Mouse (Mus musculus): Measurements from ENCODE around the gene 5730455P16Rik. TPM values are rescaled to one million over a fixed set of nuclear protein-coding genes. Genes with fewer than 3 reads are reported as not detected.
"Not testable (repeated sequence)": the region's sequence is repeated elsewhere in the genome, so short reads cannot be mapped to it uniquely, and the experiment has no call there.

The 5730455P16Rik gene
- polyA plus RNA-seq, 1 experiment from 2014 or later = 21.6 TPM

GRCm38 (mm10) chr11:80410377-80410776 lies 32.5 kb upstream of the 5730455P16Rik start:
- ATAC-seq (ENCODE audit: low FRiP score) (no peak), DNase-seq (ENCODE audit: low spot score, missing footprints) (no peak)
- no peak overlapping the region for H3K4me2 ChIP-seq
- no peak overlapping the region for H3K27ac ChIP-seq (ENCODE audit: low read depth, low read length)
- WGBS = 88% methylated on average over 2 of the region's 2 CpGs
- no peaks in the 10 kb centered on the region for H3K4me1 ChIP-seq (ENCODE audit: control insufficient read depth, insufficient read depth, low read length)
- H3K36me3 ChIP-seq (ENCODE audit: control insufficient read depth, insufficient read depth, low read length) = peaks cover 27% of the 10 kb centered on the region
- no peaks in the 10 kb centered on the region for H3K27me3 ChIP-seq (ENCODE audit: control insufficient read depth, insufficient read depth, low read length)
- H3K9me3 ChIP-seq (ENCODE audit: control insufficient read depth, low read length) = no peaks in the 10 kb centered on the region
- no peak overlapping the region for H3K4me3 ChIP-seq (ENCODE audit: low read depth, low read length)
- H3K9ac ChIP-seq (ENCODE audit: low read length) = no peak overlapping the region

GRCm38 (mm10) chr11:80407878-80408277 lies 30.0 kb upstream of the 5730455P16Rik start:
- not testable (repeated sequence) for H3K9me3 ChIP-seq (ENCODE audit: control insufficient read depth, low read length)
- 91% methylated on average over 6 of the region's 6 CpGs for WGBS
- H3K36me3 ChIP-seq (ENCODE audit: control insufficient read depth, insufficient read depth, low read length) = peaks cover 35% of the 10 kb centered on the region

GRCm38 (mm10) chr11:80396617-80397016 lies 18.8 kb upstream of the 5730455P16Rik start:
- Histone ChIP-seq H3K4me3 (ENCODE audit: low read depth, low read length) (no peak overlapping the region), H3K36me3 (ENCODE audit: control insufficient read depth, insufficient read depth, low read length) (peaks cover 20% of the 10 kb centered on the region), H3K4me2 (no peak overlapping the region), H3K27me3 (ENCODE audit: control insufficient read depth, insufficient read depth, low read length) (no peaks in the 10 kb centered on the region), H3K27ac (ENCODE audit: low read depth, low read length) (no peak overlapping the region), H3K4me1 (ENCODE audit: control insufficient read depth, insufficient read depth, low read length) (no peaks in the 10 kb centered on the region), H3K9ac (ENCODE audit: low read length) (no peak overlapping the region), H3K9me3 (ENCODE audit: control insufficient read depth, low read length) (no peaks in the 10 kb centered on the region)
- DNase-seq (ENCODE audit: low spot score, missing footprints) (peak; percentile 83), ATAC-seq (ENCODE audit: low FRiP score) (no peak)
- WGBS = 93% methylated on average over 4 of the region's 4 CpGs

More at GRCm38 (mm10) chr11:80407878-80408277, 30.0 kb upstream of the 5730455P16Rik start:
- not testable (repeated sequence) for H3K4me3 ChIP-seq (ENCODE audit: low read depth, low read length); H3K9ac ChIP-seq (ENCODE audit: low read length); H3K27ac ChIP-seq (ENCODE audit: low read depth, low read length); H3K27me3 ChIP-seq (ENCODE audit: control insufficient read depth, insufficient read depth, low read length); H3K4me1 ChIP-seq (ENCODE audit: control insufficient read depth, insufficient read depth, low read length); DNase-seq (ENCODE audit: low spot score, missing footprints); ATAC-seq (ENCODE audit: low FRiP score); H3K4me2 ChIP-seq

DNA sequence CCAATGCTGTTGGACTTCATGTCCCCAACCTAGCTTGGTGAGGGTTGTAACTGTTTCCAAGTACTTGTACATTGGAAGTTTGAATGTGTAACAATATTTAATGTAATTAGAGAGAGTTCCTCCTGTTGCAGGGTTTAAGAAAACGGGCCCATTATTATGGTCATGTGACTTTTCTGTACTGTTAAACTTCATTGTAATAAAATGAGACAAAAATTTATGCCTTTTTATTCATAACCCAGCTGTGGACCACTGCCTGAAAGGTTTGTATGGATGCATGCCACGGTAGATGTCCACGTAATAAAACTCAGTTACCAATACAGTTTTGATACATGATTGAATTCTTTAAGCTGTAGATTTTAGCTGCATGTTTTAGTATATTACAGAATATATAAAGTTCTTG lies 18.1 kb upstream of the 5730455P16Rik start:
- Histone ChIP-seq H3K4me2 (no peak overlapping the region), H3K9me3 (ENCODE audit: control insufficient read depth, low read length) (no peaks in the 10 kb centered on the region), H3K4me1 (ENCODE audit: control insufficient read depth, insufficient read depth, low read length) (no peaks in the 10 kb centered on the region), H3K36me3 (ENCODE audit: control insufficient read depth, insufficient read depth, low read length) (peaks cover 23% of the 10 kb centered on the region), H3K9ac (ENCODE audit: low read length) (no peak overlapping the region), H3K27me3 (ENCODE audit: control insufficient read depth, insufficient read depth, low read length) (no peaks in the 10 kb centered on the region), H3K27ac (ENCODE audit: low read depth, low read length) (no peak overlapping the region), H3K4me3 (ENCODE audit: low read depth, low read length) (no peak overlapping the region)
- ATAC-seq (ENCODE audit: low FRiP score) (no peak), DNase-seq (ENCODE audit: low spot score, missing footprints) (peak; percentile 83)
- WGBS = 96% methylated on average over 3 of the region's 3 CpGs

DNA sequence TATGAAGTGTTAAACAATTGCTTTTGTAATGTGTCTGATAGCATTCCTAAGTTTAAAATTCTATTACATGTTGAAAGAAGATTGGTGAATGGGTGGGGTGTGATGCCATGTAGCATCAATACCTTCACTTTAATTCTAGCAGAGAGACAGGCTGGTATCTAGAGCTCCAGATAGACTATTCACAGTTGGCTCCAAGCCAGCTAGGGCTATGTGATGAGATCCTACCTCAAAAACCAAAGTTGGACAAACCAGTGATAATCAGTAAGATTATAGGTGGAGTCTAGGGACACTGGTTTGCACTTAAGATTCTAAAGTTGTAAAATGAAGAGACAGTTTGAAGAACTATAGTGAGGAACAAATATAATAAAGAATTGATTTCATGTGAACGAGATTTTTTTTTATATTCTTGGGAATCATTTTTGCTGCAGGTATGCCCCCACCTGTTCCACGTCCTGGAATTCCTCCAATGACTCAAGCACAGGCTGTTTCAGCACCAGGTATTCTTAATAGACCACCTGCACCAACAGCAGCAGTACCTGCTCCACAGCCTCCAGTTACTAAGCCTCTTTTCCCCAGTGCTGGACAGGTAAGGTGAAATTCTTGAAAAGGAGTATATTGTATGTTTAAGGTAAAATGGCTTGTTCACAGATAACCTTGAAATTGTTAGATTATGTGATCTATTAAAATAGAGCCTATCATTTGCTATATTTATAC lies 13.7 kb upstream of the 5730455P16Rik start:
- Histone ChIP-seq H3K27ac (ENCODE audit: low read depth, low read length) (no peak overlapping the region), H3K9me3 (ENCODE audit: control insufficient read depth, low read length) (no peaks in the 10 kb centered on the region), H3K9ac (ENCODE audit: low read length) (no peak overlapping the region), H3K4me2 (no peak overlapping the region), H3K27me3 (ENCODE audit: control insufficient read depth, insufficient read depth, low read length) (no peaks in the 10 kb centered on the region), H3K4me3 (ENCODE audit: low read depth, low read length) (no peak overlapping the region), H3K4me1 (ENCODE audit: control insufficient read depth, insufficient read depth, low read length) (no peaks in the 10 kb centered on the region; the same call in 1 of the 2 replicates), H3K36me3 (ENCODE audit: control insufficient read depth, insufficient read depth, low read length) (peaks cover 36% of the 10 kb centered on the region)
- peak; percentile 77 for DNase-seq (ENCODE audit: low spot score, missing footprints)
- 96% methylated on average over 2 of the region's 2 CpGs for WGBS
- ATAC-seq (ENCODE audit: low FRiP score) = no peak

DNA sequence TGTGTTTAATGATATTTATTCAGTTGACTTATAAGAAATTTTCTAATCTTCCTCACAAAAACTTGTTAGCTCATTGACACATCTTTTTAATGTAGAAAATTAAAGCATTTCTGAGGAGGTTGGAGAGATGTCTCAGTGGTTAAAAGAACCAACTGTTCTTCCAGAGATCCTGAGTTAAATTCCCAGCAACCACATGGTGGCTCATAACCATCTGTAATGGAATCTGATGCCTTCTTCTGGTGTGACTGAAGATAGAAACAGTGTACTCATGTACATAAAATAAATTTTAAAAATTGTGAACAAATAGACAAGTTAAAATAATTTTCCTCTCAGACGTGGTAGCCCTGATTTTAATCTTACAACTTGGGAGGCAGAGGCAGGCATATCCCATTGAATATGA lies 12.1 kb upstream of the 5730455P16Rik start:
- no peaks in the 10 kb centered on the region for H3K27me3 ChIP-seq (ENCODE audit: control insufficient read depth, insufficient read depth, low read length)
- no peak overlapping the region for H3K4me3 ChIP-seq (ENCODE audit: low read depth, low read length)
- H3K4me2 ChIP-seq = no peak overlapping the region
- no peaks in the 10 kb centered on the region for H3K9me3 ChIP-seq (ENCODE audit: control insufficient read depth, low read length)
- H3K27ac ChIP-seq (ENCODE audit: low read depth, low read length) = no peak overlapping the region
- peaks cover 30% of the 10 kb centered on the region for H3K36me3 ChIP-seq (ENCODE audit: control insufficient read depth, insufficient read depth, low read length)
- ATAC-seq (ENCODE audit: low FRiP score) = no peak
- peak; percentile 81 for DNase-seq (ENCODE audit: low spot score, missing footprints)
- 89% methylated on average over 1 of the region's 1 CpGs for WGBS
- H3K4me1 ChIP-seq (ENCODE audit: control insufficient read depth, insufficient read depth, low read length) = peaks cover 15% of the 10 kb centered on the region
- no peak overlapping the region for H3K9ac ChIP-seq (ENCODE audit: low read length)

DNA sequence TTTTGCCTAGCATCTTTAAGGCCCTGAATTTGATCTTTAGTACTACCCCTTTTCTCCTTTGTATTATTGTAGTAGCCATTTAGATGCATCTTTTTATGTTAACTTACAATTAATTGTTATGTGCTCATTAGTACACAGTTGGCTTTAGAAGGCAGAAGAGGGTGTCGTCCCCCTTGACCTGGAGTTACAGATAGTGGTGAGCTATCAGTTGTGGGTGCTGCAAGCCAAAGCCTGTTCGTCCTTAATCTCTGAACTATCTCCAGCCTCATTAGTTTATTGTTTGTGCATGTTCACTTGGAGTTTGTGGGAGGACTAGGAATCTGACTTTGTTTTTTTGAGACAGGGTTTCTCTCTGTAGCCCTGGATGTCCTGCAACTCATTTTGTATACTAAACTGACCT lies 9.0 kb upstream of the 5730455P16Rik start:
- H3K4me3 ChIP-seq (ENCODE audit: low read depth, low read length) = no peak overlapping the region
- H3K36me3 ChIP-seq (ENCODE audit: control insufficient read depth, insufficient read depth, low read length) = peaks cover 24% of the 10 kb centered on the region; the same call in 1 of the 2 replicates
- no peak for ATAC-seq (ENCODE audit: low FRiP score)
- H3K4me1 ChIP-seq (ENCODE audit: control insufficient read depth, insufficient read depth, low read length) = peaks cover 21% of the 10 kb centered on the region
- peak overlapping the region; percentile 10 for H3K4me2 ChIP-seq
- 92% methylated on average over 2 of the region's 2 CpGs for WGBS
- no peaks in the 10 kb centered on the region for H3K27me3 ChIP-seq (ENCODE audit: control insufficient read depth, insufficient read depth, low read length)
- no peak overlapping the region for H3K27ac ChIP-seq (ENCODE audit: low read depth, low read length)
- H3K9me3 ChIP-seq (ENCODE audit: control insufficient read depth, low read length) = no peaks in the 10 kb centered on the region
- peak; percentile 81 for DNase-seq (ENCODE audit: low spot score, missing footprints)
- H3K9ac ChIP-seq (ENCODE audit: low read length) = no peak overlapping the region

- no peaks in the 10 kb centered on the region for H3K9me3 ChIP-seq (ENCODE audit: control insufficient read depth, low read length)
- DNase-seq (ENCODE audit: low spot score, missing footprints) = peak; percentile 79
- 71% methylated on average over 4 of the region's 4 CpGs for WGBS
- H3K27ac ChIP-seq (ENCODE audit: low read depth, low read length) = no peak overlapping the region
- no peaks in the 10 kb centered on the region for H3K27me3 ChIP-seq (ENCODE audit: control insufficient read depth, insufficient read depth, low read length)
- no peak for ATAC-seq (ENCODE audit: low FRiP score)
- H3K36me3 ChIP-seq (ENCODE audit: control insufficient read depth, insufficient read depth, low read length) = peaks cover 17% of the 10 kb centered on the region; the same call in 1 of the 2 replicates
- peak overlapping the region; percentile 88 for H3K4me2 ChIP-seq
- peak overlapping the region; percentile 55 for H3K9ac ChIP-seq (ENCODE audit: low read length)
- peaks cover 21% of the 10 kb centered on the region for H3K4me1 ChIP-seq (ENCODE audit: control insufficient read depth, insufficient read depth, low read length)
- H3K4me3 ChIP-seq (ENCODE audit: low read depth, low read length) = peak overlapping the region; percentile 98
These were observed 7.2 kb upstream of the 5730455P16Rik start for GRCm38 (mm10) chr11:80385055-80385454.

GRCm38 (mm10) chr11:80384461-80384860 lies 6.6 kb upstream of the 5730455P16Rik start:
- peaks cover 21% of the 10 kb centered on the region for H3K4me1 ChIP-seq (ENCODE audit: control insufficient read depth, insufficient read depth, low read length)
- no peaks in the 10 kb centered on the region for H3K27me3 ChIP-seq (ENCODE audit: control insufficient read depth, insufficient read depth, low read length)
- H3K4me2 ChIP-seq = peak overlapping the region; percentile 88
- DNase-seq (ENCODE audit: low spot score, missing footprints) = peak; percentile 85
- H3K27ac ChIP-seq (ENCODE audit: low read depth, low read length) = no peak overlapping the region
- peak overlapping the region; percentile 98 for H3K4me3 ChIP-seq (ENCODE audit: low read depth, low read length)
- no peak for ATAC-seq (ENCODE audit: low FRiP score)
- H3K36me3 ChIP-seq (ENCODE audit: control insufficient read depth, insufficient read depth, low read length) = peaks cover 17% of the 10 kb centered on the region; the same call in 1 of the 2 replicates
- peak overlapping the region; percentile 55 for H3K9ac ChIP-seq (ENCODE audit: low read length)
- no peaks in the 10 kb centered on the region for H3K9me3 ChIP-seq (ENCODE audit: control insufficient read depth, low read length)
